Mouse (Mus musculus): ENCODE measurements around the gene Hipk1. TPM values are rescaled to one million over a fixed set of nuclear protein-coding genes. Genes with fewer than 3 reads are reported as not detected.

Hipk1 gene
- polyA plus RNA-seq, 1 experiment = 58.1 TPM

GRCm38 (mm10) chr3:103751558-103751957 lies 39.8 kb downstream of the Hipk1 start:
- no peak for DNase-seq
- Histone ChIP-seq H3K27me3 (replicated peaks; ENCODE audit: control insufficient read depth, insufficient read depth, low read length) (no peaks in the 10 kb centered on the region), H3K4me3 (ENCODE audit: insufficient read depth, low read depth, low read length) (no peak overlapping the region), H3K4me1 (ENCODE audit: control insufficient read depth, insufficient read depth, low read length) (no peaks in the 10 kb centered on the region), H3K27ac (ENCODE audit: insufficient read depth, low read depth, low read length) (no peak overlapping the region), H3K36me3 (ENCODE audit: control insufficient read depth, insufficient read depth, low read length) (peaks cover 22% of the 10 kb centered on the region)
- WGBS = 91% methylated on average over 2 of the region's 2 CpGs
- no peak for TF ChIP-seq POLR2A (IDR thresholded peaks at IDR 0.05; ENCODE audit: low read depth, low read length)
- TF ChIP-seq CTCF (conservative IDR thresholded peaks at IDR 0.05; ENCODE audit: insufficient read depth, insufficient read length, low read depth, low read length) = no peak

- TF ChIP-seq POLR2A (IDR thresholded peaks at IDR 0.05; ENCODE audit: low read depth, low read length) (no peak), CTCF (conservative IDR thresholded peaks at IDR 0.05; ENCODE audit: insufficient read depth, insufficient read length, low read depth, low read length) (no peak)
- H3K27me3 ChIP-seq (replicated peaks; ENCODE audit: control insufficient read depth, insufficient read depth, low read length) = no peaks in the 10 kb centered on the region
- no peak for DNase-seq
- 77% methylated on average over 5 of the region's 5 CpGs for WGBS
- no peak overlapping the region for H3K4me3 ChIP-seq (ENCODE audit: insufficient read depth, low read depth, low read length)
- H3K27ac ChIP-seq (ENCODE audit: insufficient read depth, low read depth, low read length) = no peak overlapping the region
- H3K36me3 ChIP-seq (ENCODE audit: control insufficient read depth, insufficient read depth, low read length) = peaks cover 24% of the 10 kb centered on the region
- H3K4me1 ChIP-seq (ENCODE audit: control insufficient read depth, insufficient read depth, low read length) = no peaks in the 10 kb centered on the region
Measured at GRCm38 (mm10) chr3:103746711-103747110, 44.7 kb downstream of the Hipk1 start.

GRCm38 (mm10) chr3:103745001-103745770 lies 46.2 kb downstream of the Hipk1 start:
- Histone ChIP-seq H3K4me3 (ENCODE audit: insufficient read depth, low read depth, low read length) (no peak overlapping the region), H3K36me3 (ENCODE audit: control insufficient read depth, insufficient read depth, low read length) (peaks cover 19% of the 10 kb centered on the region), H3K27ac (ENCODE audit: insufficient read depth, low read depth, low read length) (no peak overlapping the region), H3K27me3 (replicated peaks; ENCODE audit: control insufficient read depth, insufficient read depth, low read length) (no peaks in the 10 kb centered on the region), H3K4me1 (ENCODE audit: control insufficient read depth, insufficient read depth, low read length) (no peaks in the 10 kb centered on the region)
- DNase-seq = no peak
- WGBS = 67% methylated on average over 14 of the region's 14 CpGs
- no peak for TF ChIP-seq POLR2A (IDR thresholded peaks at IDR 0.05; ENCODE audit: low read depth, low read length)
- no peak for TF ChIP-seq CTCF (conservative IDR thresholded peaks at IDR 0.05; ENCODE audit: insufficient read depth, insufficient read length, low read depth, low read length)

- no peak for TF ChIP-seq CTCF (conservative IDR thresholded peaks at IDR 0.05; ENCODE audit: insufficient read depth, insufficient read length, low read depth, low read length)
- TF ChIP-seq POLR2A (IDR thresholded peaks at IDR 0.05; ENCODE audit: low read depth, low read length) = no peak
- H3K36me3 ChIP-seq (ENCODE audit: control insufficient read depth, insufficient read depth, low read length) = peaks cover 9% of the 10 kb centered on the region
- H3K4me3 ChIP-seq (ENCODE audit: insufficient read depth, low read depth, low read length) = no peak overlapping the region
- 83% methylated on average over 6 of the region's 6 CpGs for WGBS
- no peaks in the 10 kb centered on the region for H3K27me3 ChIP-seq (replicated peaks; ENCODE audit: control insufficient read depth, insufficient read depth, low read length)
- DNase-seq = no peak
- no peak overlapping the region for H3K27ac ChIP-seq (ENCODE audit: insufficient read depth, low read depth, low read length)
- no peaks in the 10 kb centered on the region for H3K4me1 ChIP-seq (ENCODE audit: control insufficient read depth, insufficient read depth, low read length)
Measured at GRCm38 (mm10) chr3:103743208-103743607, 48.2 kb downstream of the Hipk1 start.

- no peak for TF ChIP-seq CTCF (conservative IDR thresholded peaks at IDR 0.05; ENCODE audit: insufficient read depth, insufficient read length, low read depth, low read length)
- no peak for TF ChIP-seq POLR2A (IDR thresholded peaks at IDR 0.05; ENCODE audit: low read depth, low read length)
- no peak overlapping the region for H3K4me3 ChIP-seq (ENCODE audit: insufficient read depth, low read depth, low read length)
- H3K27ac ChIP-seq (ENCODE audit: insufficient read depth, low read depth, low read length) = no peak overlapping the region
- H3K36me3 ChIP-seq (ENCODE audit: control insufficient read depth, insufficient read depth, low read length) = peaks cover 5% of the 10 kb centered on the region
- DNase-seq = no peak
- H3K4me1 ChIP-seq (ENCODE audit: control insufficient read depth, insufficient read depth, low read length) = no peaks in the 10 kb centered on the region
- no peaks in the 10 kb centered on the region for H3K27me3 ChIP-seq (replicated peaks; ENCODE audit: control insufficient read depth, insufficient read depth, low read length)
- 58% methylated on average over 5 of the region's 5 CpGs for WGBS
Measured at GRCm38 (mm10) chr3:103740342-103740741, 51.0 kb downstream of the Hipk1 start.

- no peak within 1 kb of the TSS for H3K4me3 ChIP-seq (ENCODE audit: insufficient read depth, low read depth, low read length)
- H3K36me3 ChIP-seq (ENCODE audit: control insufficient read depth, insufficient read depth, low read length) = no peaks in the 10 kb centered on the region; the same call in 1 of the 2 replicates
- H3K4me1 ChIP-seq (ENCODE audit: control insufficient read depth, insufficient read depth, low read length) = no peaks in the 10 kb centered on the region
- TF ChIP-seq CTCF (conservative IDR thresholded peaks at IDR 0.05; ENCODE audit: insufficient read depth, insufficient read length, low read depth, low read length) (no peak), POLR2A (IDR thresholded peaks at IDR 0.05; ENCODE audit: low read depth, low read length) (no peak)
- H3K27me3 ChIP-seq (replicated peaks; ENCODE audit: control insufficient read depth, insufficient read depth, low read length) = no peaks in the 10 kb centered on the region
- 81% methylated on average over 1 of the region's 1 CpGs for WGBS
- H3K27ac ChIP-seq (ENCODE audit: insufficient read depth, low read depth, low read length) = no peak within 1 kb of the TSS
- DNase-seq = no peak
Measured at GRCm38 (mm10) chr3:103739329-103739728, 52.0 kb downstream of the Hipk1 start, which contains the start of gene Gm10964. Gm10964 (plus strand) TSS chr3:103739366.

- TF ChIP-seq CTCF (conservative IDR thresholded peaks at IDR 0.05; ENCODE audit: insufficient read depth, insufficient read length, low read depth, low read length) = peak; percentile 84
- no peak for TF ChIP-seq POLR2A (IDR thresholded peaks at IDR 0.05; ENCODE audit: low read depth, low read length)
- 4% methylated on average over 18 of the region's 18 CpGs for WGBS
- peak; percentile 85 for DNase-seq
- H3K27ac ChIP-seq (ENCODE audit: insufficient read depth, low read depth, low read length) = peak within 1 kb of the TSS; percentile 47; the same call in 1 of the 2 replicates
- no peaks in the 10 kb centered on the region for H3K36me3 ChIP-seq (ENCODE audit: control insufficient read depth, insufficient read depth, low read length)
- no peaks in the 10 kb centered on the region for H3K27me3 ChIP-seq (replicated peaks; ENCODE audit: control insufficient read depth, insufficient read depth, low read length)
- H3K4me1 ChIP-seq (ENCODE audit: control insufficient read depth, insufficient read depth, low read length) = no peaks in the 10 kb centered on the region
- H3K4me3 ChIP-seq (ENCODE audit: insufficient read depth, low read depth, low read length) = peak within 1 kb of the TSS; percentile 53
Measured at GRCm38 (mm10) chr3:103737778-103738571, 53.4 kb downstream of the Hipk1 start, which contains the start of gene Olfml3. Olfml3 (minus strand) TSS chr3:103738001.
